Mouse (Mus musculus): Measurements from ENCODE around the gene Slc30a1. TPM values are rescaled to one million over a fixed set of nuclear protein-coding genes. Genes with fewer than 3 reads are reported as not detected.

Gene Slc30a1
- 2.3 and 2.8 TPM in 2 replicates for polyA plus RNA-seq (2015; fragmentation: Nextera tagmentation; extraction: Ambion mirVana)

- under 1% methylated on average over 95 of the region's 104 CpGs for WGBS
- H3K4me3 ChIP-seq (ENCODE audit: low read depth, low read length), result peak within 1 kb of the TSS; percentile 95
- H3K27ac ChIP-seq (ENCODE audit: low read length), result peak within 1 kb of the TSS; percentile 92
- peak; percentile 99 for ATAC-seq
- H3K9me3 ChIP-seq (replicated peaks; ENCODE audit: control insufficient read depth, low read length, poor library complexity, severe bottlenecking), result no peaks in the 10 kb centered on the region
- no peaks in the 10 kb centered on the region for H3K27me3 ChIP-seq (ENCODE audit: control insufficient read depth, insufficient read depth, low read depth, low read length)
- H3K9ac ChIP-seq (ENCODE audit: low read depth, low read length), result peak within 1 kb of the TSS; percentile 86
- peaks cover 37% of the 10 kb centered on the region for H3K4me1 ChIP-seq (ENCODE audit: control insufficient read depth, insufficient read depth, low read length)
- H3K4me2 ChIP-seq (ENCODE audit: low read length), result peak within 1 kb of the TSS; percentile 89
- H3K36me3 ChIP-seq (ENCODE audit: control insufficient read depth, insufficient read depth, low read length), result peaks cover 7% of the 10 kb centered on the region
Observed at GRCm38 (mm10) chr1:191906571-191907430, at the start of gene Slc30a1. TSS of gene Slc30a1 (plus strand) at chr1:191906767.

GRCm38 (mm10) chr1:191856886-191857651 is 49.5 kb upstream of the Slc30a1 start:
- no peak for ATAC-seq

DNA sequence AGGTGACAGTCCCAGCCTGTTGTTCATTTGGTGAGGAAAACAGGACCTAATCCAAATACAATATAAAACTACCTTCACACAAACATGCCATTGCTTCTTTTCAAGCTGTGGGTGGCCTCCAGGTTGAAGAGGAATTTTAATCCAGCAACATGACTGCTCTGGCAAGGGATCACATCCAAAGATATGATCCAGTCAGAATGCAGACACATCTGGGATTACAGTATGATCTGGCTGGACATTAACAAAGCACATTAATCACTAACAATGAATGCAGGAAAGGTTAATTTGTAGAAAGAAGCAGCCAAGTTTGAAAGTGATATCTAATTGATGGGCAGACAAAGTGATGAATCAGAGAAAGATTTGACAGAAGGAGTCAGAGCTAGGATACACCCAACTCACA is 48.4 kb upstream of the Slc30a1 start:
- no peak overlapping the region for H3K4me2 ChIP-seq (ENCODE audit: low read length)
- no peaks in the 10 kb centered on the region for H3K36me3 ChIP-seq (ENCODE audit: control insufficient read depth, insufficient read depth, low read length)
- H3K9ac ChIP-seq (ENCODE audit: low read depth, low read length), result no peak overlapping the region
- no peaks in the 10 kb centered on the region for H3K4me1 ChIP-seq (ENCODE audit: control insufficient read depth, insufficient read depth, low read length)
- no peak overlapping the region for H3K27ac ChIP-seq (ENCODE audit: low read length)
- ATAC-seq, result no peak
- H3K9me3 ChIP-seq (replicated peaks; ENCODE audit: control insufficient read depth, low read length, poor library complexity, severe bottlenecking), result peaks cover 4% of the 10 kb centered on the region; the same call in 1 of the 2 replicates
- no peaks in the 10 kb centered on the region for H3K27me3 ChIP-seq (ENCODE audit: control insufficient read depth, insufficient read depth, low read depth, low read length)
- no peak overlapping the region for H3K4me3 ChIP-seq (ENCODE audit: low read depth, low read length)

More at GRCm38 (mm10) chr1:191856886-191857651, 49.5 kb upstream of the Slc30a1 start:
- Histone ChIP-seq H3K4me3 (ENCODE audit: low read depth, low read length) (no peak overlapping the region), H3K4me1 (ENCODE audit: control insufficient read depth, insufficient read depth, low read length) (no peaks in the 10 kb centered on the region), H3K36me3 (ENCODE audit: control insufficient read depth, insufficient read depth, low read length) (no peaks in the 10 kb centered on the region), H3K9me3 (replicated peaks; ENCODE audit: control insufficient read depth, low read length, poor library complexity, severe bottlenecking) (peaks cover 4% of the 10 kb centered on the region; the same call in 1 of the 2 replicates), H3K27me3 (ENCODE audit: control insufficient read depth, insufficient read depth, low read depth, low read length) (no peaks in the 10 kb centered on the region), H3K4me2 (ENCODE audit: low read length) (no peak overlapping the region), H3K9ac (ENCODE audit: low read depth, low read length) (no peak overlapping the region), H3K27ac (ENCODE audit: low read length) (no peak overlapping the region)
- 83% methylated on average over 5 of the region's 5 CpGs for WGBS

DNA sequence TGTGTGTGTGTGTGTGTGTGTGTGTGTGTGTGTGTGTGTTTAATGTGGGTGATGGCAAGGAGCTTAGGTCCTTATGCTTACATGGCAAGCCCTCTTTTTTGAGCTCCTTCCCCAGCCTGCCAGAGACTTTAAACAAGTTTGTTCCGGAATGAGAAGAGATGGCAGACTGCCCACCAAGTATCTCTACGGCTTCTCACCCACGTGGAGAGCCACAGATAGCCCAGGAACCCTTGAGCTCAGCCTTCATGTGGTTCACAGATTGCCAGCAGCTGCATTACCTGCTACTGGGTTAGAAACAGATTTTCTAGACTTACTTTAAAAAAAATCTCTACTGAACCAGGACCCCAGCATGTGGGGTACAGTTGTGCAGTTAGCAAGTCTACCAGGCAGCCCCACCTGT is 46.7 kb upstream of the Slc30a1 start:
- Histone ChIP-seq H3K9me3 (replicated peaks; ENCODE audit: control insufficient read depth, low read length, poor library complexity, severe bottlenecking) (peaks cover 4% of the 10 kb centered on the region; the same call in 1 of the 2 replicates), H3K4me3 (ENCODE audit: low read depth, low read length) (no peak overlapping the region), H3K9ac (ENCODE audit: low read depth, low read length) (no peak overlapping the region), H3K4me2 (ENCODE audit: low read length) (no peak overlapping the region), H3K27me3 (ENCODE audit: control insufficient read depth, insufficient read depth, low read depth, low read length) (no peaks in the 10 kb centered on the region), H3K36me3 (ENCODE audit: control insufficient read depth, insufficient read depth, low read length) (no peaks in the 10 kb centered on the region), H3K4me1 (ENCODE audit: control insufficient read depth, insufficient read depth, low read length) (no peaks in the 10 kb centered on the region), H3K27ac (ENCODE audit: low read length) (no peak overlapping the region)
- ATAC-seq, result no peak
- WGBS, result 87% methylated on average over 3 of the region's 3 CpGs

GRCm38 (mm10) chr1:191861247-191861646 is 45.3 kb upstream of the Slc30a1 start:
- H3K27me3 ChIP-seq (ENCODE audit: control insufficient read depth, insufficient read depth, low read depth, low read length), result no peaks in the 10 kb centered on the region
- no peak overlapping the region for H3K4me3 ChIP-seq (ENCODE audit: low read depth, low read length)
- WGBS, result 92% methylated on average over 5 of the region's 5 CpGs
- no peak overlapping the region for H3K4me2 ChIP-seq (ENCODE audit: low read length)
- H3K27ac ChIP-seq (ENCODE audit: low read length), result no peak overlapping the region
- H3K9ac ChIP-seq (ENCODE audit: low read depth, low read length), result no peak overlapping the region
- ATAC-seq, result no peak
- H3K36me3 ChIP-seq (ENCODE audit: control insufficient read depth, insufficient read depth, low read length), result no peaks in the 10 kb centered on the region
- H3K9me3 ChIP-seq (replicated peaks; ENCODE audit: control insufficient read depth, low read length, poor library complexity, severe bottlenecking), result peaks cover 4% of the 10 kb centered on the region; the same call in 1 of the 2 replicates
- H3K4me1 ChIP-seq (ENCODE audit: control insufficient read depth, insufficient read depth, low read length), result no peaks in the 10 kb centered on the region

DNA sequence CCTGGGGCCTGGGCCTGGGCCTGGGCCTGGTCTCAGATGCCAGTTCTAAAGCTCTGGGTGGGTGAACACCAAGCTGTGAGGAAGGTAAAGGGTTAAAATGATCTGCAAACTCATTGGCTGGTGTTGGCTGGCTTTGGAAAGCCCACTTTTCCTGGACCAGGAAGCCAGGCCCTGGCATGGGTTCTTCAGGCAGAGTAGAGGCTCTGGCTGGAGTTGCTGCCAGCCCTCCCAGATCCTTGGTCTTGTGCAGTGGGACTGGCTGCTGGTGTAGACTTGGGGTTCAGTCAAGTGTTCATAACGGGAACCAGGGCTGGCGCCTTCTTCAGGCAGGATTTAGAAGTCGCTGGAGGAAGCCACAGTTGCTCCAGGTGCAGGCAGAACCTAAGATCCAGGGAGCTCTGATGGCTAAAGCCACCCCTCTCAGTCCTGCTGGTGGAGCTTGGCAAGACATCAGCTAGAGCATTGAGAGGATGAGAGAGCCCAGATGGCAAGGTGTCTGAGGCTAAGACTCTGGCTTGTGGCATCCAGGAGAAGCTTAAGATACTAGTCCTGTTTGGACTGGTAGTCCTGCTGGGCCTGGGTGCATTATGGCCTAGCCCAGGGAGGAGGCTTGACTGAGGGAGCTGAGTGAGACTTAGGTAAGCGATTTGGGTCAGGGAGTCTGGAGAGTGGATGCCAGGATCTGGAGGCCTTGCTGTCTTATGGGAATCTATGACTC is 42.6 kb upstream of the Slc30a1 start:
- H3K4me2 ChIP-seq (ENCODE audit: low read length), result no peak overlapping the region
- H3K9me3 ChIP-seq (replicated peaks; ENCODE audit: control insufficient read depth, low read length, poor library complexity, severe bottlenecking), result no peaks in the 10 kb centered on the region
- no peak overlapping the region for H3K4me3 ChIP-seq (ENCODE audit: low read depth, low read length)
- ATAC-seq, result no peak
- H3K9ac ChIP-seq (ENCODE audit: low read depth, low read length), result no peak overlapping the region
- no peak overlapping the region for H3K27ac ChIP-seq (ENCODE audit: low read length)
- no peaks in the 10 kb centered on the region for H3K36me3 ChIP-seq (ENCODE audit: control insufficient read depth, insufficient read depth, low read length)
- H3K27me3 ChIP-seq (ENCODE audit: control insufficient read depth, insufficient read depth, low read depth, low read length), result no peaks in the 10 kb centered on the region
- 68% methylated on average over 4 of the region's 4 CpGs for WGBS
- no peaks in the 10 kb centered on the region for H3K4me1 ChIP-seq (ENCODE audit: control insufficient read depth, insufficient read depth, low read length)

DNA sequence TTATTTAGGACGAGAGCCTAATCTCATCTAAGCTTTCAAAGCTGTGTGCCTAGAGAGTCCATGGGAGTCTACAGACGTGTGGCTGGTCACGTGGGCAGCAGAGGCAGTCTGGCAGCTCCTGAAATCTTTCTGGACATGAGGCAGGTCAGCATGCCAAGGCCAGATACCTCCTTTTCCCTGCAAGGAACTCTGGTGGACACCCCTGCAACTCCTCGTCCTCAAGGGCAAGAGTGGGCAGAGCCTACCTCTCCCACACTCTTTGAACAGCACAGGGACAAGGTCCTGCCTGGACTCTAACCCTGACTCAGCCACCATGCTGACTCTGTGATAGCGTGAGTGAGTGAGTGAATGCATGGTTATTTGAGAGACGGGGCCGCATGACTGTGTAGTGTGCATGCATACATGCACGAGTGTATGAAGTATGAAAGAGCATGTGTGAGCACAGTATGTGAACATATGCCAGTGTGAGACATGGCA is 42.0 kb upstream of the Slc30a1 start:
- Histone ChIP-seq H3K27me3 (ENCODE audit: control insufficient read depth, insufficient read depth, low read depth, low read length) (no peaks in the 10 kb centered on the region), H3K4me1 (ENCODE audit: control insufficient read depth, insufficient read depth, low read length) (no peaks in the 10 kb centered on the region), H3K9ac (ENCODE audit: low read depth, low read length) (no peak overlapping the region), H3K4me2 (ENCODE audit: low read length) (no peak overlapping the region), H3K36me3 (ENCODE audit: control insufficient read depth, insufficient read depth, low read length) (no peaks in the 10 kb centered on the region), H3K4me3 (ENCODE audit: low read depth, low read length) (no peak overlapping the region), H3K9me3 (replicated peaks; ENCODE audit: control insufficient read depth, low read length, poor library complexity, severe bottlenecking) (no peaks in the 10 kb centered on the region), H3K27ac (ENCODE audit: low read length) (no peak overlapping the region)
- WGBS, result 89% methylated on average over 8 of the region's 8 CpGs
- ATAC-seq, result no peak

GRCm38 (mm10) chr1:191872076-191872710 is 34.4 kb upstream of the Slc30a1 start:
- no peaks in the 10 kb centered on the region for H3K4me1 ChIP-seq (ENCODE audit: control insufficient read depth, insufficient read depth, low read length)
- no peak overlapping the region for H3K4me3 ChIP-seq (ENCODE audit: low read depth, low read length)
- no peak overlapping the region for H3K27ac ChIP-seq (ENCODE audit: low read length)
- H3K9me3 ChIP-seq (replicated peaks; ENCODE audit: control insufficient read depth, low read length, poor library complexity, severe bottlenecking), result no peaks in the 10 kb centered on the region
- H3K27me3 ChIP-seq (ENCODE audit: control insufficient read depth, insufficient read depth, low read depth, low read length), result no peaks in the 10 kb centered on the region
- H3K9ac ChIP-seq (ENCODE audit: low read depth, low read length), result no peak overlapping the region
- WGBS, result 85% methylated on average over 6 of the region's 6 CpGs
- no peaks in the 10 kb centered on the region for H3K36me3 ChIP-seq (ENCODE audit: control insufficient read depth, insufficient read depth, low read length)
- no peak overlapping the region for H3K4me2 ChIP-seq (ENCODE audit: low read length)
- ATAC-seq, result no peak

Measured in midbrain, embryonic 16.5 days (tissue).